Mouse (Mus musculus) cerebellum, adult (tissue): Measurements from ENCODE around the gene Rft1.
A peak's percentile ranks its signal among the peaks of the same experiment; 100 is the strongest.

Experiments
- ATAC-seq: cut with Nextera tagmentation; 2 replicates; pipeline ENCODE4 v1.9.2; 2017; ENCODE audit warnings: mild to moderate bottlenecking, moderate library complexity, mixed read lengths; ENCODE audit not compliant: insufficient number of reproducible peaks, low FRiP score, low TSS enrichment

Gene Rft1

GRCm38 (mm10) chr14:30670161-30670560, 16.0 kb downstream of the Rft1 start:
- ATAC-seq = no peak

GRCm38 (mm10) chr14:30671095-30671985, 17.2 kb downstream of the Rft1 start:
- no peak for ATAC-seq

- peak; percentile 88 for ATAC-seq
Observed at GRCm38 (mm10) chr14:30671986-30672312, 17.8 kb downstream of the Rft1 start.

GRCm38 (mm10) chr14:30674947-30675346, 20.8 kb downstream of the Rft1 start:
- no peak for ATAC-seq

GRCm38 (mm10) chr14:30682131-30682530, 28.0 kb downstream of the Rft1 start:
- ATAC-seq = no peak

- no peak for ATAC-seq
Observed at GRCm38 (mm10) chr14:30690685-30691084, 36.5 kb downstream of the Rft1 start.

- no peak for ATAC-seq
Observed at GRCm38 (mm10) chr14:30692439-30692838, 38.3 kb downstream of the Rft1 start.

GRCm38 (mm10) chr14:30694786-30695185, 40.6 kb downstream of the Rft1 start:
- no peak for ATAC-seq

GRCm38 (mm10) chr14:30695609-30696008, 41.4 kb downstream of the Rft1 start:
- peak; percentile 49 for ATAC-seq

GRCm38 (mm10) chr14:30697407-30698052, 43.4 kb downstream of the Rft1 start:
- no peak for ATAC-seq

DNA sequence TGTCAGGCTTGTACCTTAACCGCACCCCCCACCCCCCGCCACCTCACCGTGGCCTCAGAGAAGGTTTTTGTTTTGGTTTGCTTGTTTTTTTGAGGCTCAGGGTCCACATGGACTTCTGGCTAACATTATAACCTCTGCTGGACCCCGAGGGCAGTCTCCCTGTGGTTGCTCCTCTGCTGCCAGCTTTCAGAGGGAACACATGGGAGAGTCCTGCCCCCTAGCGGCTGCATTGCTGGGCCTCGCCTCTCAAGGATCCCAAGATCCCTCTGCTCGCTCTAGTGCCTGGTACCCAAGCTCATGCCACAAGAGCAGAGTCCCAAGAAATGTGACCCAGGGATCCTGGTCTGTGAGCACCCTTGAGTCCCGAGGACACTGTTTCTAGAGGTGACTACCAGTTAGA, 45.5 kb downstream of the Rft1 start:
- no peak for ATAC-seq

DNA sequence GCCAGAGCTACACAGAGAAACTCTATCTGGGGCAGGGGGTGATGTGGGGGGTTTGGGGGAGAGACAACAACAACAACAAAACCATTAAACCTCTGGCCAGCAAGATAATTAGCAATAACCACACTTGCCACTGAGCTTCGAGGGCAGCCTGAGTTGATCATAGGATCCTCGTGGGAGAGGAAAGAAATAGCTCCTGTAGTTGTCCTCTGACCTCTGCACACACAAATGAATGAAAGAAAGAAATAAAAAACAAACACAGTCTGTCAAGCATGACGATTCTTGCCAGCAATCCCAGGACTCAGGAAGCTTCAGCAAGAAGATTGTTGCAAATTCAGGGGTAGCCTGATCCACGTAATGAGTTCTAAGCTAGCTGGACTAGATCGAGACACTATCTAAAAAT, 48.4 kb downstream of the Rft1 start:
- ATAC-seq = no peak

- no peak for ATAC-seq
Observed at GRCm38 (mm10) chr14:30703079-30703478, 48.9 kb downstream of the Rft1 start.

DNA sequence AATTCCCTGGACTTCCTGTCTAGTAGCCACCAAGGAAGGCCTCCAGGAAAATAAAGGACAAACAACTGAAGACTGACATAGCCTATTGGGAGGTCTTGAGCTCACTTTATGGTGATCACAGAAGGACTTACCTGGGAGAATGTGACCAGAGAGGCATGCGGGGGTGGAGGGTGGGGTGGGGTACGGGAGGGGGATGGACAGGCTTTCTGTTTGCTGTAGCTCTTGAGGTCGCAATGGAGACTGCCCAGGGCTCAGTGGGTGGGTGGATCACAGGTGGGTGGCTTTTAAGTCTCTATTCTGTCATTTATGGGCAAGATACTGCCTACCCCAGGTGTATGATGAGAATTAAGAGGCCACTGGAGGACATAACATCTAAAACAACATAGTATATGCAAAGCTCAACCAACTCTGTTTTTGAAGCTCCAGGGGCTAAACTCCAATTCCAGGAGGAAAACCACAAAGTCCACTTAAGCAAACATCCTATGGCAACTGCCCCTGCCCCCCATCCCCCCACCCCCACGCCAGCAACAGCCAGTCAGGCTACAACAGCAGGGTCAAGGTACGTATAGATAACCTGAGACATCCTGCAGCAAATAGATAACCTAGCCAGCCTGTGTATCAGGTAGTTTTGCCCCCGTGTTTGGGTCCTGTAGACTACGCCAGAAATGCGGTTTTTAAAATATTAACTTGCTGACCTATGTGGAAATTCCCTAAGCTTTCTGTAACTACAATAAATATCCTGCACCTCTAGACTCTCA, 50.1 kb downstream of the Rft1 start:
- ATAC-seq = no peak

- no peak for ATAC-seq
Observed at GRCm38 (mm10) chr14:30711892-30712291, 57.7 kb downstream of the Rft1 start.

DNA sequence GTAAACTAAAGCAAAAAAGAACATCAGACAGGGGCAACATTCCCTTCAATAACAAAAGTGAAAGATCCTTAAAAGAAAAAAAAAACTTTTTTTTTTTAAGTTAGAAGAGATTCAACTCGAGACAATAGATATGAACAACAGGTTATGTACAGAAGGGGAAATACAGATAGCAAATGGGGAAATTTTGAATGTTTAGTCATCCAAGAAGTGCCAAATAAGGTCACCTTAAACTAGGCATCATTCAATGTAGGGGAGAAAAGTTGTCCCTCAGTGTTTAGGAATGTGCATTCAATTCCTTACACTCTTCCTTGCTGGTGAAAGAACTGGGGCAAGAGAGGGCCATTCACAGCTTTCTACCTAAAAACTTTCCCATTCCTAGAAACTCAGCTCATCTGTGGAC, 59.6 kb downstream of the Rft1 start:
- no peak for ATAC-seq

GRCm38 (mm10) chr14:30714799-30715617, 60.8 kb downstream of the Rft1 start, which contains the start of gene Sfmbt1:
Gene Sfmbt1, plus strand, starts transcription at chr14:30714849.
- peak; percentile 31 for ATAC-seq

DNA sequence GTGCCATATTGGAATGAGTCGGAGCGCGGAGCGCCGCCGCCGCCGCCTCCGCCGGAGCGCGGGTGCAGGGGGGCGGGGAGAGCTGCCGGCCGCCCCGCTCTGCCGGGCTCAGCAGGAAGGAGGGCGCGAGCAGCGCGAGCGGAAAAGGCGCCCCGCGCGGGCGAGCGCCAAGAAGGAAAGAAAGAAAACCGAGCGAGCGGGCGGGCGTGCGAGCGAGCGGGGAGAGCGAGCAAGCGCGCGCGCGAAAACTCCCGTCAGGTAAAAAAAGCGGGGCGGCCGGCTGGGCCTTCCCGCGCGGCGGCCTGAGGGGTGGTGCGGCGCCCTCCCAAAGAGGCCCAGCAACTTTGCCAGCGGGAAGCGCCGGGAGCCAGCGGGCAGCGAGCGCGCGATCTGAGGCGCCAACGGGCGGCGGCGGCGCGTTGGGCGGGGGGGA, 61.5 kb downstream of the Rft1 start:
- peak; percentile 59 for ATAC-seq

DNA sequence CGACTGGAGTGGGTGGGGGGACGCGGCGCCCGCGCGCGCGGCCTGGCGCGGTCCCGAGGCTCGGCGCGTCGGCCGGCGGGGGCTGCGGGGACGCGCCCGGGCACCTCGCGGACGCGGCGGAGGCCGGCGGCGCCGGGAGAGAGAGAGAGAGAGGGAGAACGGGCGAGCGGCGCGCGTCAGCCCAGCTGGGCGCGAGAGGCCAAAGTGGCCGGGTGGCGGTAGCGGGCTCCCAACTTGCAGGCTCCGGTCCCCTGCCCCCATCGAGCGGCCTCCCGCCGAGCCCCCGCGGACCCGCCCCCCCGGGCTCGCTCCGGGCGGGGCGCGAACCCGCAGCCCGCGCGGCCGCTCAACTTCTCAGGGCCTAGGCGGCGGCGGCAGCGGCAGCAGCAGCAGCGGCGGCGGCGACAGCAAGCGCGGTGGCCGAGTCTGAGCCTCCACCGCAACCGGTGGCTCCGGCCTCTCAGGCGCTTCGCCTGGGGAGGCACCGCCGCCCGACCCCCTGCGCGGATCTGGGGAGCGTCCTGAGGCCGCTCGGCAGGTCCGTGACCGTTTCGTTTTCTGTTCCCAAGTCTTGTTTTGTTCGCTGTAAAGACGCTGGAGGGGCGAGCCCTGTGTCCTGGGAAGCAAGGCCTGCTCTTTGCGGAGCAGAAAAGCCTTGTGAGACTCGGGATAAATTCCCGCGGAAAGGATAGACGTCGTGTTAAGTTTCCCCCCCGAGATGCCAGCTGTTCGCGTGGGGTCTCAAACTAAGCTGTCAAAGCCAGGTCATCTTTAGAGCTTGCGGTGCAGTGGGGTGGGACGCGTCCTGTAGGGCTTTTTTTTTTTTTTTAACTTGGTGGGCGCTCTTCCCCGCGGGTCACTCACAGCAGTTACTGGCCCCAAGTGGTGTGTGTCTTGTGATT, 62.1 kb downstream of the Rft1 start:
- 0 out of 2 replicates have a peak, but pooled peaks have one; percentile 57 for ATAC-seq
